Mouse (Mus musculus) neural tube, embryonic 14.5 days (tissue): Measurements from ENCODE around the gene Itm2a. TPM values are rescaled to one million over a fixed set of nuclear protein-coding genes. Genes with fewer than 3 reads are reported as not detected.

Experiments
- polyA plus RNA-seq: library from polyadenylated mRNA; unstranded; fragments of >200 nt; fragmentation: Nextera tagmentation; extraction: Ambion mirVana; gene quantifications from 2 replicates; pipeline ENCODE4 v1.2.1, GENCODE M21; 2014

Gene Itm2a
- polyA plus RNA-seq, 1 experiment from 2014 or later: 74.8 TPM

Other genes with a start within 250 kb of the Itm2a start
- not detected in 2 replicates for gene Gpr174, start 147.5 kb downstream of the Itm2a start, polyA plus RNA-seq